Mouse (Mus musculus) frontal cortex, postnatal 14 days (tissue): ENCODE results near the gene Elovl6.
A peak's percentile ranks its signal among the peaks of the same experiment; 100 is the strongest.

Experiments
- DNase-seq, 2 experiments: peaks; one replicate each; pipeline ENCODE4 v3.0.0; 2022; ENCODE audit warnings: low spot score in 2 of 2

The Elovl6 gene

GRCm38 (mm10) chr3:129646781-129647180, 114.6 kb downstream of the Elovl6 start:
- no peak for DNase-seq

DNA sequence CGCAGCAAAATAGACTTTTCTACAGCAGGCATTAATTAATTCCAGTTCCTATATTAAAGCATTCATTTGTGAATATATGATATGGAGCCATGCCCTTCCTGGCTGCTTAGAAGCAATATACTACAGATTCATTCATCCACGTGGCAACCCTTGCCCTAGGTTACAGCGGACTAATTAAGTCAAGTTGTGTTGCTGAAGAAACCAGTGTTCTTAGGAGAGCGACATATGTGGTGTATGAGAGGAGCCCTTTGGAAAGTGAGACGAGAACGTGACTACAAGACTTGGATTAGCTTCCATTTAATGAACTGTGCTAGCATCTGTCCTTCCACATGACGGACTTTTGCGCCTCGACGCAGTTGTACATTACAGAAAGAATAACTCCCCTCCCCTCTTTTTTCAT, 115.2 kb downstream of the Elovl6 start:
- DNase-seq, result no peak

- no peak for DNase-seq
These were observed 116.4 kb downstream of the Elovl6 start for GRCm38 (mm10) chr3:129648598-129648997.

DNA sequence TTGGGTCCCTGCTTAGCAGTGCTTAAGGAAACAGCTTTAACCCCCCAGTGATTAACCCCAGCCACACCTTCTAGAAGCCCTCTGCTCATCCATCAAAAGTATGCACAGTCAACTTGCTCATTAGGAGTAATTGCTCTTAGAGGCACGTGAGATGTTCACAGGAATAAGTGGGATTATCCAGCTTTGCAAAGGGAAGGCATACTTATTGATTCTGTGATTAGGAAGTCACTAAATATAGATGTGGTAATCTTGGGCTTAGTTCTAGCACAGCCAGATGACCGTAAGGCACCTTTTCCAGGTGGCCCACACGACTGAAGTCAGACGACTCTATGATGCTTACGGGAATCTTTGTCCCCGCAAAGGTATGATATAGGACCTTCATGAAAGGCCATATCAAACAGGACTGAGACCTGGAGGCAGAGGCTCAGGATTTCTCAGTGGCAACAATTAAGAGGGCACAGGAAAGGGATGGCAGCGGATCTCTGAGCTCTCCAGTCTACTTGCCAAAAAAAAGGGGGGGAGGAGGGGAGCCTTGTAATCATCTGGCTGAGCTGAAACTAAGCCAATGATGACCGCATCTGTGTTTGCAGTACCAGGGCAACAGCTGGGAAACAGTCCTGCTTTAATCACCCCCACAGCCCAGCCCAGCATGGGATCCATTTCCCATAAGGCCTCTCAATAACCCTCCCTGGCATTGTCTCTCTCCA, 117.6 kb downstream of the Elovl6 start:
- DNase-seq, result no peak

DNA sequence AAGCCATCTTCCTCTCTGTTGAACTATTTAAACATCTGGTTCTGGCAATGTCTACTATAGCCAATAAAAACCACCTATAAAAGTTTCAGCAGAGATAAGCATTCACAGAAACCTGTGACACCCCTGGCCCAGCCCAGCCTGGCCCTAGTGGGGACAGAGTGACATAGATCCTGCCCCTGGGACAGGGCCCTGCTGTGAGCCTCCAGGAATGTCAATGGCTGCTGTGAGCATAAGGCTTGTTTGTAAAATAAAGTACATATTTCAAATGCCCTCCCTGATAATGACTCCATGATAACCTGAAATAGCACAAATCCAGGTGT, 118.1 kb downstream of the Elovl6 start:
- DNase-seq, result no peak

GRCm38 (mm10) chr3:129650931-129651330, 118.8 kb downstream of the Elovl6 start:
- DNase-seq, result no peak

DNA sequence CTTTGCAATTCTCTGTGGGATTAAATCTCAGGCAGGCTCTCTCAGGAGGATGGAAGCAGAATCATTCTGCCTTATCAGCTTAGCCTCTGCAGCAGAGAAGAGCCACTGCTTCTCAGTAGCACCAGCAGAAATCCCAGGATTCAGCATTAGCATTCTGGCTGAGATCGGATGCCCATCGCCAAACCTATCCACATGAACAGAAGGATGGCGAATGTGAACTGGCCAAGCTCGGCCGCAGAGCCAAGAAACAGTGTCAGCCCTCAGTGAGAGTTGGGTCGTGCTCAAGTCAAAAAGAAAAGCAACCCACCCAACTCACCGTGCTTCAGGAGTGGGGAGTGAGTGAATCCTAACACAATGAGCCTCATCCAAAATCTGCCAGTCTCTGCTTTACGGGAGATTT, 119.6 kb downstream of the Elovl6 start:
- DNase-seq, result no peak

DNA sequence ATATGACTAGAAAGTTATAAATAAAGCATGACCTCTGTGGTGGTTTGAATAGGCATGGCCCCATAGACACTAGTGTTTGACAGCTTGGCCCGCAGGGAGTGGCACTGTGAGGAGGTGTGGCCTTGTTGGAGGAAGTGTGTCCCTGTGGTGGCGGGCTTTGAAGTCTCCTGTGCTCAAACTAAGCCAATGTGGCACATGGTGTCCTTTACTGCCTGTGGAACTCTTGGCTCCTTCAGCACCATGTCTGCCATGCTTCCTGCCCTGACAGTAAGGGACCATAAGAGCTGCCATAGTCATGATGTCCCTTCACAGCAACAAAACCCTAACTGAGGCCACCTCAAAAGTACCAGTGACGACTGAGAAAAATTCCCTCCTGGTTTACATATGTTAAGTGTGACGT, 120.3 kb downstream of the Elovl6 start:
- DNase-seq, result no peak

GRCm38 (mm10) chr3:129656540-129656939, 124.4 kb downstream of the Elovl6 start:
- DNase-seq, result no peak

GRCm38 (mm10) chr3:129657222-129657621, 125.1 kb downstream of the Elovl6 start:
- DNase-seq, result no peak

GRCm38 (mm10) chr3:129657775-129658174, 125.6 kb downstream of the Elovl6 start:
- DNase-seq, result no peak

DNA sequence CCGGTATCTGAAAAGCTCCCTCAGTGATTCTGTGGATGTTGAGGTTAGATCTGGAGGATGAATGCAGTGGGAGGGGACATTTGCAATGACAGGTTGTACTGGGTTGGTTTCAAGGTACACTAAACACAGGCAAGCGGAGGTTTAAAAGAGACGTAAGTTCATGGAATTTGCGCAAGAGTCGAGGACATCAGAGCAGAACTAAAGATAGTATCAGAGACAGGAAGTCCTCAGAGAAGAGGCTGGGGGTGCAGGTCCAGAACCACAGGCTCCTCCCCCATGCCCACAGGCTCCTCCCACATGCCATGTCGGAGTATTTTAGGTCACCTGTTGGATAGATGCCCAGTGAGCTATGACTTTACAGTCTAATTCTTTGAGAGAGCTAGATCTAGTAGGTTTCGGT, 126.6 kb downstream of the Elovl6 start:
- no peak for DNase-seq

GRCm38 (mm10) chr3:129663906-129664305, 131.8 kb downstream of the Elovl6 start:
- DNase-seq, result no peak

- no peak for DNase-seq
These were observed 143.8 kb downstream of the Elovl6 start for GRCm38 (mm10) chr3:129675923-129676322.

DNA sequence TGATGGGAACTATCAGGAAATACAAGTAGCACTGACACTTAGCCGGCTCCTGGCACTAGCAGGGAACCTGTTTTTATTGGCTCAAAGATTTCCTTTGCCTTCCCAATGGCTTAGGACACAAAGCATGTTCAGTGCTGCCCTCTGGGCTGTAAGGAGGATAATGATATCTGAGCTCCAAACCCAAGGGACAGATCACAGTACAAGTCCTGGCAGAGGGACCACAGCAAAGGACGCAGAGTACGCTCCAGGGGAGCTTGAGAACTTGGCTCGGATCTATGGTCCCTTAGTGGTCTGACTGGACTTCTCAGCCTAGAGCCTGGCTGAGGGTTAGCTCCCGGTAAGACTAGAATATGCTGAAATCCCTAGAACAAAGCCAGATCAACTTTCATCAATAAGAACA, 148.1 kb downstream of the Elovl6 start:
- no peak for DNase-seq

- no peak for DNase-seq
These were observed 149.7 kb downstream of the Elovl6 start for GRCm38 (mm10) chr3:129681841-129682240.

DNA sequence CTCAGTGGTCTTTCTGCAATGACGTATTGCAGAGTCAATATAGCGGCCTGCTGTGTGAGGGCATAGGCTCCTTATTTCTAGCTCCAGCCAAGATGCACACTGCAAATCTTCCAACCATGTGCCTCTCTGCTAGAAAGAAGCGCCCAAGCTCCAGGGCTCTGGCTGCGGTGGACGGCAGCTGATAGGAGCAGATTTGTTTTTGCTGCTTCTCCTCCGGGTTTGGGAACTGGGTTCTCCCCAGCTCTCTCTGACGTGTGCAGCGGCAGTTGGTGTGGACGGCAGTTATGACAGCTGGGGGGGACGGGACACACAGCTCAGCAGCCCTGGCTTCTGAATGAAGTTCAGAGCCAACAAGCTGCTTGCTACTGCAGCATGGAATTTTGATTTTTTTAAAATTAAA, 150.2 kb downstream of the Elovl6 start:
- DNase-seq, result peak in 1 of 2 experiments; percentile 30

GRCm38 (mm10) chr3:129683060-129683679, 151.0 kb downstream of the Elovl6 start:
- no peak for DNase-seq

DNA sequence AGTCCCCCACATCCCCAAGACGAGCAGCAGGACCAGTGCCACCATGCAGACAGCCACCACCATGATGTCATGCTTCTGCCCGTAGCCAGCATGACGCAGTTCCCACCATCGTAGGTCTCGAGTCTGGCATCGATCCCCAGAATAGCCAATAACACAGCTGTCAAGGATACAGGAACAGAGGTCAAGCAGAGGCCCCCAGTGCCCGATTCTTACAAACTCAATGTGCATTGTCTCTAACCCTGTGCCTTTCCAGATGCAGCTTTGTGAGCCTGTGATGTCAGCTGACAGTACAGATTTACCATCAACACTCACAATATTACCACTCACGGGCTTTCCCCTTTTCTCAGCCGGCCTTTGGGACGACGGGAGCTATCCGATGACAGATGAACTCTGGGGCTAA, 154.0 kb downstream of the Elovl6 start:
- DNase-seq, result no peak

GRCm38 (mm10) chr3:129686698-129687333, 154.7 kb downstream of the Elovl6 start:
- DNase-seq, result peak in 1 of 2 experiments; percentile 42

DNA sequence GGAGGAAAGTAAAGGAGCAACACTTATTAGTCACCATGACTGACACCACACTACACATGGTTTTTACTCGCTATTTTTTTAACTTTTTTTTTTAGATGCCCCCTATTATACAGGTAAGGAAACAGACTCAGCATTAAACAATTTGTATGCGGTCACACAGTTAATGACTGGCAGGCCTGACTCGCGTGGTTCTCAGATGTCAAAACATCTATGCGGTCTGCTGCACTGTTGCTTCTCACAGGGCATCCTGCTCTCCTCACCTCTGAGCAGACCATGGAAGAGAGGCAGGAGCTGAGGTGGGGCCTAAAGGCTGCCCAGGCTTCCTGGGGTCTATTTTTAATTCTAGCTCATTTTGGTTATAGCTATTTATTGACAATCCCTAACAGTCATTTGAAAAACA, 155.3 kb downstream of the Elovl6 start:
- no peak for DNase-seq
